Mouse (Mus musculus): ENCODE results near the gene Hmcn1. TPM values are rescaled to one million over a fixed set of nuclear protein-coding genes. Genes with fewer than 3 reads are reported as not detected.

The Hmcn1 gene
- polyA plus RNA-seq, 1 experiment from 2014 or later = 1.0 TPM

DNA sequence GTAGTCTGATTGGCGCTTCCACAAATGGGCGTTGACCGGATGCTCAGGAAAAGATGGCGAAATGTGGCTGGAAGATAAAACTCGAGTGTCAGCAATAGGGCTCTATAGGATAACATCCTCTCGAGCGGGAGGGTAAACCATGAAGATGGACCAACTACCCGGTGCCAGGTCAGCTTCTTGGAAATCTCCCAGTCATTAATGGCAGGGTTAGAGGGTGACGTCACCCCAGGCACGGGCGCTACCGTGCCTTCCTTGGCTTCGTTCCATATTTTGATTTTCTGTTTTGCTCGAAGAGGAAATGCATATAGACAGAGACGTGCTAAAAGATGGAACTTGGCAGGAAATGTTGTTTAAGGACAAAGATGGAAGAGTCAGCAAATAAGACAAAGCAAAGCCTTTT lies 312.2 kb downstream of the Hmcn1 start:
- Histone ChIP-seq H3K27ac (replicated peaks) (no peak overlapping the region), H3K4me3 (0 out of 2 replicates have a peak overlapping the region, but pooled peaks have one; percentile 1), H3K36me3 (no peaks in the 10 kb centered on the region), H3K27me3 (no peaks in the 10 kb centered on the region), H3K9ac (replicated peaks) (no peak overlapping the region), H3K9me3 (no peaks in the 10 kb centered on the region), H3K4me2 (replicated peaks) (peak overlapping the region; percentile 12; the same call in 1 of the 2 replicates), H3K4me1 (peaks cover 10% of the 10 kb centered on the region; the same call in 1 of the 2 replicates)
- 71% methylated on average over 15 of the region's 15 CpGs for WGBS
- ATAC-seq (replicated peaks) = 0 out of 2 replicates have a peak, but pooled peaks have one; percentile 24

DNA sequence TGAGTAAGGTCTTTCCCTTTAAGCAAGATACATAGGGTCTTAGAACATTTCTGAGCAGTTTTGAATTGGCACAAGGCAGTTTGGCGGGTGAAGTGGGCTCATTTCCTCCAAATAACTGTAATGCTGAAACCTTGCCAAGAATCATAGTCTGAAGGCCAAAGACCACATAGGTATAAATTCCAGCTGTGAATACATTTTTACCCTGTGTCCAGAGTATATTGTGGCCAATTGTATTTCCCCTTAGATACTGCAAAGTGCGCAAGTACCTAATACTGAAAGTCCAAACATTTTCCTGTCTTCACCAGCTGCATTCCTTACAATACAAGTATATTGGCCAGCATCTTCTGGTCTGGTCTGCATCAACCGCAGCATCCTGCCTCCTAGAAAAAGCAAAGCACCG lies 312.9 kb downstream of the Hmcn1 start:
- Histone ChIP-seq H3K4me3 (no peak overlapping the region), H3K4me2 (replicated peaks) (no peak overlapping the region), H3K9ac (replicated peaks) (no peak overlapping the region), H3K27me3 (no peaks in the 10 kb centered on the region), H3K27ac (replicated peaks) (no peak overlapping the region), H3K9me3 (no peaks in the 10 kb centered on the region), H3K4me1 (peaks cover 10% of the 10 kb centered on the region; the same call in 1 of the 2 replicates), H3K36me3 (no peaks in the 10 kb centered on the region)
- WGBS = 93% methylated on average over 4 of the region's 4 CpGs
- no peak for ATAC-seq (replicated peaks)

DNA sequence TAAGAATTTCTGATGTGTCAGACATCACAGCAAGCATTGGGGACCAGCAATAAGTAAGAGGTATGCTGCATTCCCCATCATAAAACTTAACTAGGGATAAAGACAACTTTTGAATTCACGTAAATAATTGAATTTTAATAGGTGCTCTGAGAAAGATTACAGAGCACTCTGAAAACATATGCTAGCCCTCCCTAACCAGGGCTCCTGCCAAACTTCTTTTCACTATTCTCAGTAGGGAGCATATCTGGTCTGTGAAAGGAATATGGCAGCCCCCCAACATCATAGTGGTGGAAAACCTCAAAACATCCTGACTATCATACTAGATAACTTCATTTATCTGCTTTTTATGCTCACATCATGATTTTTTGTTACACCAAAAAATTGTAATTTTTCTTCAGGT lies 347.9 kb downstream of the Hmcn1 start:
- H3K4me2 ChIP-seq (replicated peaks) = no peak overlapping the region
- H3K4me3 ChIP-seq = no peak overlapping the region
- H3K4me1 ChIP-seq = peaks cover 6% of the 10 kb centered on the region; the same call in 1 of the 2 replicates
- H3K9ac ChIP-seq (replicated peaks) = no peak overlapping the region
- ATAC-seq (replicated peaks) = peak; percentile 69; the same call in 1 of the 2 replicates
- H3K36me3 ChIP-seq = no peaks in the 10 kb centered on the region
- no peak overlapping the region for H3K27ac ChIP-seq (replicated peaks)
- no peaks in the 10 kb centered on the region for H3K27me3 ChIP-seq
- H3K9me3 ChIP-seq = no peaks in the 10 kb centered on the region
- 70% methylated on average over 1 of the region's 1 CpGs for WGBS

DNA sequence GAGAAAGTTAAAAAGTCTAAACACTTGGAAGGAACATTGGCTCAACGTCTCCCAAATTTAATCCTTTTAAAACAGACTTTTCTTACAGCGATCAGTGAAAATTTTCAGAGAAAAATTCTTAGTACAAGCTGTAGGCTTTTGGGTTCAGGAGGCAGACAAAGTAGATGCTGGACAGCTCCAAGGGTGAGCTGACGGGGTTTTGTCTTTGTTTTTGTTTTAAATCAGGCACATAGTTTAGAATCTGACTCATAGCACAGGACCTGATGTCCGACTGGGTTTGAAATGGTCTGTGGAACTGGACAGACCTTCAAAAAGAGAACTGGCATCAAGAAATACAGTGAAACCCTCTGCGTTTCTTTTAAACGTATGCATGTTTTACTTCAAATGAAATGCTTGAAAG lies 353.7 kb downstream of the Hmcn1 start:
- no peak for ATAC-seq (replicated peaks)
- Histone ChIP-seq H3K9ac (replicated peaks) (no peak overlapping the region), H3K27me3 (no peaks in the 10 kb centered on the region), H3K9me3 (no peaks in the 10 kb centered on the region), H3K4me1 (no peaks in the 10 kb centered on the region), H3K4me2 (replicated peaks) (no peak overlapping the region), H3K36me3 (no peaks in the 10 kb centered on the region), H3K4me3 (no peak overlapping the region), H3K27ac (replicated peaks) (no peak overlapping the region)
- 64% methylated on average over 6 of the region's 6 CpGs for WGBS

DNA sequence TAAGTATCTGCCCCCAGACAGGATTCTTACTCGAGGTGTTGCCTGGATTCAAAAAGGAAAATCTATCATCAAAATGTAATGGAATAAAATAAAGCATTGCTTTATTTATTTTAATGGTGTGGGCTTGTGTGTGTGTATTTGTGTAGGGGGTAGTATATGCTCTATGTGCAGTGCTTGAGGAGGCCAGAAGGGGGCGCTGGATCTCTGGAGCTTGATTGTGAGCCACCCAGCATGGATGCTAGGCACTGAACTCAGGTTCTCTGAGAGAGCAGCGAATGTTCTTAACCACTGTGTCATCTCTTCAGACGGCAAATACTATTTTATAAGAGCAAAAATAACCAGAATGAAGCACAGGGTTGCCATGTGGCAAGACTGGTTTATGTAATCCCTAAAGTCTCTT lies 360.7 kb downstream of the Hmcn1 start:
- Histone ChIP-seq H3K36me3 (no peaks in the 10 kb centered on the region), H3K27ac (replicated peaks) (no peak overlapping the region), H3K4me1 (no peaks in the 10 kb centered on the region), H3K4me3 (no peak overlapping the region), H3K4me2 (replicated peaks) (no peak overlapping the region), H3K9me3 (no peaks in the 10 kb centered on the region), H3K27me3 (no peaks in the 10 kb centered on the region), H3K9ac (replicated peaks) (no peak overlapping the region)
- no peak for ATAC-seq (replicated peaks)
- WGBS = 71% methylated on average over 4 of the region's 4 CpGs

DNA sequence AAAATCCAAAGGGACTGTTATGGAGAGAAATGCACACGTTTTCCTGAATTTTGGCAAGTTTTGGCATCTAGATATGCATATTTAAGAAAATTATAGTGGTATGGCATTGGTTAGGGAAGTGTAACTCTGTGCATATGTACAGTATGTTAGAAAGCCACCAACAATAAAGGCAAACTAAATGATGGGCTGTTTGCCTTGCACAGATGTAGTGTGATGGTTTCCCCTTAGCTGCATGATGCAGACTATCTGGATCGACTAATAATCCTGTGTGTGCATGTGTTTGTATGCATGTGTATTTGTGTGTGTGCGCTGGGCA lies 361.4 kb downstream of the Hmcn1 start:
- 89% methylated on average over 3 of the region's 3 CpGs for WGBS
- no peaks in the 10 kb centered on the region for H3K27me3 ChIP-seq
- H3K4me3 ChIP-seq = no peak overlapping the region
- no peak for ATAC-seq (replicated peaks)
- no peaks in the 10 kb centered on the region for H3K4me1 ChIP-seq
- H3K36me3 ChIP-seq = no peaks in the 10 kb centered on the region
- no peak overlapping the region for H3K4me2 ChIP-seq (replicated peaks)
- no peak overlapping the region for H3K9ac ChIP-seq (replicated peaks)
- H3K9me3 ChIP-seq = no peaks in the 10 kb centered on the region
- no peak overlapping the region for H3K27ac ChIP-seq (replicated peaks)

DNA sequence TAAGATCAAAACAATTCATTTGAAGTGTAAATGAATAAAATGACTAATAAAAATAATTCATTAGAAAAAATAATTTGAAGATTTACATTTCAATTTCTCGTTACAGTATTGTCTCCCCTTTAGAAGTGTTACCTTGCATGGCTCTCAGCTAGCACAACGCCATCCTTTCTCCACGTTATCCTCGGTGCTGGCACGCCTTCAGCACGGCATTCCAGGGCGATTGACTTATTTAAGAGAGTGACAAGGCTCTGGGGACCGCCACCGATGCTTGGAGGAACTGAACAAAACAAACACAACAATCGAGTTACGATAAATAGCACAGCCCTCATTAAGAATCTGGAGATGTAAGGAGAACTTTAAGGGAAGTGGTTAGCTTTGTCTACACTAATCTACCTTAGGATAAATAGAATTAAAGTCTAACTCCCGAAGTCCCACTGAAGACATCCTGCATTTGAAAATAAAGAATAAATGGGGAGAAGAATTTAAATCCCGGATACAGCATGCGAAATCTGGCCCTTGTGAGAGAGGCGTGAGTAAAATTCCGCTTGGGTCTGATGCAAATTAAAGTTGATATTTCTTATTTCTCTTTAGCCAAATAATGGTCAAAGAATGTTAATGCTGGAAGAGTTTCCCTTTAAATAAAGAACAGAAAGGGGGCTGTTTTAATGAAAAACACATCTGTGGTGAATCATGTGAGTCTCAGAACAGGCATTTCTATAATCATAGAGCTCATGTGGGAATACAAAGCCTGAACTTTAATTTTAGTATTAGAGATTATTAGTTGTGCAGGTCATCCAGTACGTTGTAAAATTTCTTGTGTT lies 362.0 kb downstream of the Hmcn1 start:
- 41% methylated on average over 17 of the region's 17 CpGs for WGBS
- Histone ChIP-seq H3K27ac (replicated peaks) (no peak overlapping the region), H3K4me2 (replicated peaks) (no peak overlapping the region), H3K9ac (replicated peaks) (no peak overlapping the region), H3K9me3 (no peaks in the 10 kb centered on the region), H3K27me3 (no peaks in the 10 kb centered on the region), H3K4me1 (no peaks in the 10 kb centered on the region), H3K4me3 (no peak overlapping the region), H3K36me3 (no peaks in the 10 kb centered on the region)
- ATAC-seq (replicated peaks) = no peak

DNA sequence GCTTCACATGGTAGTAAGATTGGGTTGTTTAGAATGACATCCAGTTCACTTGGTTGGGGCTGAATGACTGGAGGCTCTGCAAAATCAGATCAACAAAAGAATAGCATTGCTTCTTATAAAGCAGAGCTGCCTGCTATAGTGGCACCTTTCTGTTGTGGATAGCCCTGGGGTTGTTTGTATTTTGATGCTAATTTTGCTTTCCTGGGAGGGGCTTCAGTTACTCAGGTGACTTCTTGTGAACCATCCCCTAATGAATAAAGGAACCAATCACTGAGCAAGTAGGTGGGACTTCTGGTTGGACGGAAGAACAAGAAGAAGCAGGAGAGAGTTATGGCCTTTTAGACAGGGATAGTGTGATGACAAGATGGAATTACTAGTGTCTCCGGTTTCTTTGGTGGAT lies 370.0 kb downstream of the Hmcn1 start:
- no peaks in the 10 kb centered on the region for H3K36me3 ChIP-seq
- WGBS = 92% methylated on average over 2 of the region's 2 CpGs
- H3K9ac ChIP-seq (replicated peaks) = no peak overlapping the region
- no peak for ATAC-seq (replicated peaks)
- no peak overlapping the region for H3K4me3 ChIP-seq
- H3K9me3 ChIP-seq = no peaks in the 10 kb centered on the region
- H3K27me3 ChIP-seq = no peaks in the 10 kb centered on the region
- H3K4me1 ChIP-seq = no peaks in the 10 kb centered on the region
- no peak overlapping the region for H3K27ac ChIP-seq (replicated peaks)
- H3K4me2 ChIP-seq (replicated peaks) = no peak overlapping the region

DNA sequence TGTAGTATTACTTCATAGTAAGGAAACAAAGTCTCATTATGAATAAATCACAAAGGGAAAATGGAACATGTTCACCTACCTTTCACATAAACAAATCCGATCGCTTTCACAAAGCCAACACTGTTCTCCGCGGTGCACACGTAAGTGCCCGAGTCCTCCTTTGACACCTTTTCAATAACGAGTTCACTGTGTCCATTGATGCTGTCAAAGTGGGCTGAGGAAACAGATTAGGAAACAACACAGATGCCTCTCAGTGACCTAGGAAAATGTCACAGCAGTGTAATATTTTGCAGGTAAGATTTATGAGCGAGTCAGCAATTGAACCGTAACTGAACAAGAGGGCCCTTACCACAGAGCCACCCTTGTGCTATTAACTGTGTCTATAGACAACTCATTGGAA lies 382.7 kb downstream of the Hmcn1 start:
- H3K36me3 ChIP-seq = no peaks in the 10 kb centered on the region
- no peak overlapping the region for H3K9ac ChIP-seq (replicated peaks)
- H3K9me3 ChIP-seq = no peaks in the 10 kb centered on the region
- no peak overlapping the region for H3K4me2 ChIP-seq (replicated peaks)
- H3K4me1 ChIP-seq = no peaks in the 10 kb centered on the region
- H3K27me3 ChIP-seq = no peaks in the 10 kb centered on the region
- no peak for ATAC-seq (replicated peaks)
- H3K27ac ChIP-seq (replicated peaks) = no peak overlapping the region
- no peak overlapping the region for H3K4me3 ChIP-seq
- 44% methylated on average over 9 of the region's 9 CpGs for WGBS

DNA sequence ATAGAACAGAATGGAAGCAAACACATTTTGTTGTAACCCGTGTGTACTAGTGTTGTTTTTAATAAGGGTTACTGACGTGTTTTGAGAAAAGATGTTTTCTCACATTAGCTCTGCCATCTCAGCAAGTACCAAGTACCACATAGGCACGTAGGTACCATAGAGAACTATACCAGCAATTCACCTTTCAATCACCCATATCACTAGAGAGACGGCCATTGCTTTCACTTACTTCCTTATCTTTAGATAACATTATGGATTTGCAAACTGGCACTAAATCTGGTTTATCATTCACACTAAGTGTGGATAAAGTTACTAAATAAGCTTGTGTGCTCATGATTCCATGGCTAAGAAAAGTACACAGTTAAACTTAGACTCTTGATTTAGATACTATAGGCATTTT lies 387.1 kb downstream of the Hmcn1 start:
- WGBS = 97% methylated on average over 4 of the region's 4 CpGs
- Histone ChIP-seq H3K4me1 (no peaks in the 10 kb centered on the region), H3K27ac (replicated peaks) (no peak overlapping the region), H3K9me3 (no peaks in the 10 kb centered on the region), H3K9ac (replicated peaks) (no peak overlapping the region), H3K36me3 (no peaks in the 10 kb centered on the region), H3K27me3 (no peaks in the 10 kb centered on the region), H3K4me3 (no peak overlapping the region), H3K4me2 (replicated peaks) (no peak overlapping the region)
- ATAC-seq (replicated peaks) = no peak

DNA sequence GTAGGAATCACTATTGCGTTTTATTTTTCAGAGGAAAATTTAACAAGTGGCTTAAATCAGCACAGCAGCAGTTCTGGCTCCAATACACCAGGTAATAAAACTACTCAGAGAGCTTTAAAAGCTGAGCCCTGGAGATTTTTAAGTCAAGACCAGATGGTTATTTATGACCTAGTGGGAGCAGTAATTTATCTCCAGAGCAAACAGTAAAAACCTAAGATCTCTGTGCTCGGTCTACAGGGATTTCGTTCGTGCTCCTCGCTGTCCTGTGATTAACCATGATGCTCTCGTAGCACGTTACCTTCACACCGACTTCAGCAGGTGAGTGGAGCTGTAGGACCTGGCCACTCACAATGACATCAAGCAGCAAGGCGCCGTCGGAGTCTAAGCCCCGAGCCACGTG lies 399.6 kb downstream of the Hmcn1 start:
- no peak overlapping the region for H3K9ac ChIP-seq (replicated peaks)
- H3K4me1 ChIP-seq = no peaks in the 10 kb centered on the region
- H3K36me3 ChIP-seq = no peaks in the 10 kb centered on the region
- H3K4me3 ChIP-seq = no peak overlapping the region
- H3K27me3 ChIP-seq = no peaks in the 10 kb centered on the region
- no peak overlapping the region for H3K4me2 ChIP-seq (replicated peaks)
- no peak overlapping the region for H3K27ac ChIP-seq (replicated peaks)
- no peak for ATAC-seq (replicated peaks)
- no peaks in the 10 kb centered on the region for H3K9me3 ChIP-seq
- 95% methylated on average over 13 of the region's 13 CpGs for WGBS

- WGBS = 28% methylated on average over 2 of the region's 2 CpGs
- no peak; the same call in 1 of the 2 replicates for ATAC-seq (replicated peaks)
These were observed 402.0 kb downstream of the Hmcn1 start for GRCm38 (mm10) chr1:150591253-150591652.

GRCm38 (mm10) chr1:150587410-150587809 lies 405.8 kb downstream of the Hmcn1 start:
- Histone ChIP-seq H3K4me3 (no peak overlapping the region), H3K36me3 (no peaks in the 10 kb centered on the region), H3K4me2 (replicated peaks) (no peak overlapping the region), H3K4me1 (peaks cover 4% of the 10 kb centered on the region; the same call in 1 of the 2 replicates), H3K27ac (replicated peaks) (no peak overlapping the region), H3K9me3 (no peaks in the 10 kb centered on the region), H3K27me3 (no peaks in the 10 kb centered on the region), H3K9ac (replicated peaks) (no peak overlapping the region)
- no peak for ATAC-seq (replicated peaks)

More at GRCm38 (mm10) chr1:150591253-150591652, 402.0 kb downstream of the Hmcn1 start:
- Histone ChIP-seq H3K36me3 (no peaks in the 10 kb centered on the region), H3K27me3 (no peaks in the 10 kb centered on the region), H3K9ac (replicated peaks) (no peak overlapping the region), H3K4me1 (no peaks in the 10 kb centered on the region), H3K27ac (replicated peaks) (no peak overlapping the region), H3K4me3 (no peak overlapping the region), H3K9me3 (no peaks in the 10 kb centered on the region), H3K4me2 (replicated peaks) (no peak overlapping the region)
